Mouse (Mus musculus): Measurements from ENCODE around the gene Gjd3. TPM values are rescaled to one million over a fixed set of nuclear protein-coding genes. Genes with fewer than 3 reads are reported as not detected.
"Not testable (repeated sequence)": the region's sequence is repeated elsewhere in the genome, so short reads cannot be mapped to it uniquely, and the experiment has no call there.

Gjd3 gene
- polyA plus RNA-seq, 1 experiment = not detected

DNA sequence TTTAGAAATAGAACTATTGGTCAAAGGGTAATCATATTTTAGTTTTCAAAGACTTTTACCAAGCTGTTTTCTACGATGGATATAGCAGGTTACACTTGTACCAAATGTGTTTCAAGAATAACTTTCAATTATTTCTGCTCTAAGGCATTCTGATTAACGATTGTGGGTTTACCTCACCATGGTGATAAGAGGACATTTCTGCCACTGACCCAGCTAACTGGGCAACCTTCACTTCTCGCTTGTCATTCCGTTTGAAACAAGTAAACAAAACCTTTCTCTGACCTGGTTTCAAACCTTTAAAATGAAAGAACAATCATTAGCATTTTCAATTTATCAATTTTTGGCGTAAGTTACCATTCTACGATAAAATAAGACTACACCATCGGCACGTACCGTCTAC, 24.0 kb upstream of the Gjd3 start:
- Histone ChIP-seq H3K4me3 (ENCODE audit: low read depth, low read length) (no peak overlapping the region), H3K27me3 (ENCODE audit: control insufficient read depth, insufficient read depth, low read length, poor library complexity, severe bottlenecking) (no peaks in the 10 kb centered on the region), H3K9ac (ENCODE audit: low read depth, poor library complexity, severe bottlenecking) (no peak overlapping the region), H3K4me1 (ENCODE audit: control insufficient read depth, insufficient read depth, low read length) (no peaks in the 10 kb centered on the region), H3K36me3 (ENCODE audit: control insufficient read depth, insufficient read depth, low read length, poor library complexity, severe bottlenecking) (peaks cover 98% of the 10 kb centered on the region), H3K9me3 (replicated peaks; ENCODE audit: control insufficient read depth, insufficient read depth, low read length, poor library complexity, severe bottlenecking) (no peaks in the 10 kb centered on the region), H3K27ac (ENCODE audit: insufficient read depth, low read length) (no peak overlapping the region)
- TF ChIP-seq EP300 (IDR thresholded peaks at IDR 0.05; ENCODE audit: insufficient read depth, low read depth, low read length) (no peak), CTCF (IDR thresholded peaks at IDR 0.05; ENCODE audit: low read depth, low read length) (no peak), POLR2A (IDR thresholded peaks at IDR 0.05; ENCODE audit: insufficient read depth, low read length) (no peak)

DNA sequence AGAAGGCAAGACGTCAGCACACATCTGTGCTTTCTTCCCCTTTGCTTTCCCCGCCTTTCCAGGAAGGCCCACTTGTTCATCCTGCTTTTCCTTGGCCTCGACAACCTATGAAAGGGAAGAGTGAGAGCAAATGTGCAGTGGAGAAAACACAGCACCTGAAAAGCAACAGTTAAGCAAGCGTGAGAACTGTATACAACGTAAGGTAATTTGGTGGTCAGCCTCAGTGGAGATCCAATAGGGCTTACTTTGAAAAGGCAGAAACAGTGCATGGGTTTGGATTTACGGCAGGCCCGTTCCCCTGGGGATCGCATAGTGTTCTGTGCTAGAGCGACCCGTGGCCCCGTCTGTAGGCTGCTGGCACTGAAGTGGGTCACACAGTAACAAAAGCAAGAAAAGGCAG, 16.4 kb upstream of the Gjd3 start:
- H3K4me1 ChIP-seq (ENCODE audit: control insufficient read depth, insufficient read depth, low read length) = no peaks in the 10 kb centered on the region
- H3K9me3 ChIP-seq (replicated peaks; ENCODE audit: control insufficient read depth, insufficient read depth, low read length, poor library complexity, severe bottlenecking) = no peaks in the 10 kb centered on the region
- no peak for TF ChIP-seq EP300 (IDR thresholded peaks at IDR 0.05; ENCODE audit: insufficient read depth, low read depth, low read length)
- TF ChIP-seq POLR2A (IDR thresholded peaks at IDR 0.05; ENCODE audit: insufficient read depth, low read length) = no peak
- no peak for TF ChIP-seq CTCF (IDR thresholded peaks at IDR 0.05; ENCODE audit: low read depth, low read length)
- no peak overlapping the region for H3K9ac ChIP-seq (ENCODE audit: low read depth, poor library complexity, severe bottlenecking)
- H3K27me3 ChIP-seq (ENCODE audit: control insufficient read depth, insufficient read depth, low read length, poor library complexity, severe bottlenecking) = no peaks in the 10 kb centered on the region
- peaks cover 98% of the 10 kb centered on the region for H3K36me3 ChIP-seq (ENCODE audit: control insufficient read depth, insufficient read depth, low read length, poor library complexity, severe bottlenecking)
- H3K27ac ChIP-seq (ENCODE audit: insufficient read depth, low read length) = no peak overlapping the region
- H3K4me3 ChIP-seq (ENCODE audit: low read depth, low read length) = no peak overlapping the region

- H3K4me3 ChIP-seq (ENCODE audit: low read depth, low read length) = no peak overlapping the region
- no peak for TF ChIP-seq CTCF (IDR thresholded peaks at IDR 0.05; ENCODE audit: low read depth, low read length)
- TF ChIP-seq EP300 (IDR thresholded peaks at IDR 0.05; ENCODE audit: insufficient read depth, low read depth, low read length) = no peak
- no peak for TF ChIP-seq POLR2A (IDR thresholded peaks at IDR 0.05; ENCODE audit: insufficient read depth, low read length)
- no peaks in the 10 kb centered on the region for H3K9me3 ChIP-seq (replicated peaks; ENCODE audit: control insufficient read depth, insufficient read depth, low read length, poor library complexity, severe bottlenecking)
- no peaks in the 10 kb centered on the region for H3K27me3 ChIP-seq (ENCODE audit: control insufficient read depth, insufficient read depth, low read length, poor library complexity, severe bottlenecking)
- H3K36me3 ChIP-seq (ENCODE audit: control insufficient read depth, insufficient read depth, low read length, poor library complexity, severe bottlenecking) = peaks cover 98% of the 10 kb centered on the region
- no peak overlapping the region for H3K27ac ChIP-seq (ENCODE audit: insufficient read depth, low read length)
- no peak overlapping the region for H3K9ac ChIP-seq (ENCODE audit: low read depth, poor library complexity, severe bottlenecking)
- no peaks in the 10 kb centered on the region for H3K4me1 ChIP-seq (ENCODE audit: control insufficient read depth, insufficient read depth, low read length)
Observed at GRCm38 (mm10) chr11:98998776-98999175, 16.0 kb upstream of the Gjd3 start.

- TF ChIP-seq EP300 (IDR thresholded peaks at IDR 0.05; ENCODE audit: insufficient read depth, low read depth, low read length) (no peak), CTCF (IDR thresholded peaks at IDR 0.05; ENCODE audit: low read depth, low read length) (no peak)
- Histone ChIP-seq H3K27ac (ENCODE audit: insufficient read depth, low read length) (no peak overlapping the region), H3K36me3 (ENCODE audit: control insufficient read depth, insufficient read depth, low read length, poor library complexity, severe bottlenecking) (peaks cover 98% of the 10 kb centered on the region), H3K9me3 (replicated peaks; ENCODE audit: control insufficient read depth, insufficient read depth, low read length, poor library complexity, severe bottlenecking) (no peaks in the 10 kb centered on the region), H3K4me1 (ENCODE audit: control insufficient read depth, insufficient read depth, low read length) (no peaks in the 10 kb centered on the region), H3K4me3 (ENCODE audit: low read depth, low read length) (no peak overlapping the region), H3K9ac (ENCODE audit: low read depth, poor library complexity, severe bottlenecking) (no peak overlapping the region), H3K27me3 (ENCODE audit: control insufficient read depth, insufficient read depth, low read length, poor library complexity, severe bottlenecking) (no peaks in the 10 kb centered on the region)
Observed at GRCm38 (mm10) chr11:98997659-98998058, 14.8 kb upstream of the Gjd3 start.

DNA sequence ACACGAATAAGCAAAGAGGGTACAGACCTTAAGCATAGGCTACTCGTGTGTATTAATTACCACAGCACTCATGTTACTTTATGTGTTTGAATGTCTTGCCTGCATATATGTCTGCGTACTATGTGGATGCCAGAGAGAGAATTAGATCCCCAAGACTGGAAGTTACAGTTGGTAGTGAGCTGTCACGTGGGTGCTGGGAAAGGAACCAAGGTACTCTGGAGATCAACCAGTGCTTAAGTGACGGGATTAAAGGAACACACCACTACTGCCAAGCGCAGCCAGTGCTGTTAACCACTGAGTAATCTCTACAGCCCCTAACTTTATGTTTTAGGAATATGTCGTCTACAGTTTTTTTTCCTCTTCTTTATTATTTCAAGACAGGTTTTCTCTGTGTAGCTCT, 13.2 kb upstream of the Gjd3 start:
- peaks cover 92% of the 10 kb centered on the region for H3K36me3 ChIP-seq (ENCODE audit: control insufficient read depth, insufficient read depth, low read length, poor library complexity, severe bottlenecking)
- H3K9me3 ChIP-seq (replicated peaks; ENCODE audit: control insufficient read depth, insufficient read depth, low read length, poor library complexity, severe bottlenecking) = no peaks in the 10 kb centered on the region
- H3K9ac ChIP-seq (ENCODE audit: low read depth, poor library complexity, severe bottlenecking) = no peak overlapping the region
- no peak overlapping the region for H3K27ac ChIP-seq (ENCODE audit: insufficient read depth, low read length)
- H3K27me3 ChIP-seq (ENCODE audit: control insufficient read depth, insufficient read depth, low read length, poor library complexity, severe bottlenecking) = no peaks in the 10 kb centered on the region
- no peak for TF ChIP-seq EP300 (IDR thresholded peaks at IDR 0.05; ENCODE audit: insufficient read depth, low read depth, low read length)
- TF ChIP-seq POLR2A (IDR thresholded peaks at IDR 0.05; ENCODE audit: insufficient read depth, low read length) = no peak
- no peak for TF ChIP-seq CTCF (IDR thresholded peaks at IDR 0.05; ENCODE audit: low read depth, low read length)
- H3K4me1 ChIP-seq (ENCODE audit: control insufficient read depth, insufficient read depth, low read length) = no peaks in the 10 kb centered on the region
- H3K4me3 ChIP-seq (ENCODE audit: low read depth, low read length) = no peak overlapping the region

GRCm38 (mm10) chr11:98990866-98991265, 8.1 kb upstream of the Gjd3 start:
- no peak for TF ChIP-seq EP300 (IDR thresholded peaks at IDR 0.05; ENCODE audit: insufficient read depth, low read depth, low read length)
- TF ChIP-seq CTCF (IDR thresholded peaks at IDR 0.05; ENCODE audit: low read depth, low read length) = no peak
- TF ChIP-seq POLR2A (IDR thresholded peaks at IDR 0.05; ENCODE audit: insufficient read depth, low read length) = no peak
- Histone ChIP-seq H3K27me3 (ENCODE audit: control insufficient read depth, insufficient read depth, low read length, poor library complexity, severe bottlenecking) (no peaks in the 10 kb centered on the region), H3K27ac (ENCODE audit: insufficient read depth, low read length) (no peak overlapping the region), H3K9ac (ENCODE audit: low read depth, poor library complexity, severe bottlenecking) (no peak overlapping the region), H3K9me3 (replicated peaks; ENCODE audit: control insufficient read depth, insufficient read depth, low read length, poor library complexity, severe bottlenecking) (no peaks in the 10 kb centered on the region), H3K4me3 (ENCODE audit: low read depth, low read length) (no peak overlapping the region), H3K4me1 (ENCODE audit: control insufficient read depth, insufficient read depth, low read length) (no peaks in the 10 kb centered on the region), H3K36me3 (ENCODE audit: control insufficient read depth, insufficient read depth, low read length, poor library complexity, severe bottlenecking) (peaks cover 43% of the 10 kb centered on the region)

- not testable (repeated sequence) for H3K9me3 ChIP-seq (replicated peaks; ENCODE audit: control insufficient read depth, insufficient read depth, low read length, poor library complexity, severe bottlenecking); H3K9ac ChIP-seq (ENCODE audit: low read depth, poor library complexity, severe bottlenecking); H3K27me3 ChIP-seq (ENCODE audit: control insufficient read depth, insufficient read depth, low read length, poor library complexity, severe bottlenecking); H3K27ac ChIP-seq (ENCODE audit: insufficient read depth, low read length); H3K4me3 ChIP-seq (ENCODE audit: low read depth, low read length); H3K4me1 ChIP-seq (ENCODE audit: control insufficient read depth, insufficient read depth, low read length)
- H3K36me3 ChIP-seq (ENCODE audit: control insufficient read depth, insufficient read depth, low read length, poor library complexity, severe bottlenecking) = peaks cover 17% of the 10 kb centered on the region
Observed at GRCm38 (mm10) chr11:98988260-98988659, 5.4 kb upstream of the Gjd3 start.
